Mouse (Mus musculus): Measurements from ENCODE around the gene Get4.
A peak's percentile ranks its signal among the peaks of the same experiment; 100 is the strongest.

The Get4 gene

DNA sequence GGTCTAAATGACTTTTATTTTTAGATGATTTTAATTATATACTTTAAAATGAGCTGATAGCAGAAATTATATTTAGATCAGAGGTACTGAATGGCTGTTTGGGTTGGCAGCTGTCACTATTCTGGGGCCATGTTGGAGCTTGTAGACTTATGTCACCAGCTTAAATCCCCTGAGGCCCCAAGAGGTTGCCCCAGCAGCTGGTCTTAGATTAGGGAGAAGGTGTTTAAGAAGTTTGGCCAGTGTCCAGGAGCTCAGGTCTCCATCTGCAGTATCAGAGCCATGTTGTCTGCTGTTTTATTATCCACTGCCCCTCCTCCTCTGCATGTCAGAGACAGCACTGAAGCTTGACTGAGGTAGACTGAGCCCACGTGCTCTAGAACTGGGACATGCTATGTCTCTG, 8.7 kb upstream of the Get4 start:
- no peak for DNase-seq

DNA sequence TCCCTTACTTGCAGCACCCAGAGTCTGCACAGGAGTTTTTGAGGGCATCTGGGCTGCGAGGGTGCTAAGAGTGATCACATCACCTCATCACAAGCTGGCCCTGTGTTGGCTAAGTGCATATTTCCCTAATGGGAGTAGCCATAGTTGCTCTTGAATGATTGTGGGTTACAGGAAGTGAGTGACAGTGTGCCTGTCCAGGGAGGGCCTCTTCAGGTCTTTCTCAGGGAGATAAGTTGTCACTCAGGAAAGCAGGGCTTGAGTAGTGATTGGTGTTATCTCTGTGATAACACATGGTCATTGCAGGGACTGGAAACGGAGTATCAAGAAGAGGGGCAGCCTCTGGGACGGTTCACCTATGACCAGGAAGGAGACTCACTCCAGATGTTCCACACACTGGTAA, 4.4 kb upstream of the Get4 start:
- DNase-seq = no peak

DNA sequence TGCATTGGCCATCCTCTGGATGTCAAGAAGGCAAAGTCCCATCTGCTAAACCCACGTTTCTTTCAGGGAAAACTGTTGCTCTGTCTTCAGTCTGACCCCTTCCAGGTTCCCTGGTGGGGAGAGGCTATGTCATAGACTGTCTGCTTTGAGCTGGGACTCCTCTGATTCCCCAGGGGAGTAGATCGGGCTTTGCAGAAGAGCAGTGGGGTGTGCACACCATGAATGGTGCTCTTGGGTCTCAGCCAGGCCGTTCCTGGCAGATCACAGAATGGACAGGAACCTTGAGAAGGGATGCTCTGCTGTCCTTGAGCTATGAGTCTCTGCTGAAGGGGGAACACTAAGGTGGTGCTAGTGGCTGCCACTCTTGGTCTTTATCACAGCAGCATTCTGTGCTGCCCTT, 3.3 kb upstream of the Get4 start:
- DNase-seq = no peak

DNA sequence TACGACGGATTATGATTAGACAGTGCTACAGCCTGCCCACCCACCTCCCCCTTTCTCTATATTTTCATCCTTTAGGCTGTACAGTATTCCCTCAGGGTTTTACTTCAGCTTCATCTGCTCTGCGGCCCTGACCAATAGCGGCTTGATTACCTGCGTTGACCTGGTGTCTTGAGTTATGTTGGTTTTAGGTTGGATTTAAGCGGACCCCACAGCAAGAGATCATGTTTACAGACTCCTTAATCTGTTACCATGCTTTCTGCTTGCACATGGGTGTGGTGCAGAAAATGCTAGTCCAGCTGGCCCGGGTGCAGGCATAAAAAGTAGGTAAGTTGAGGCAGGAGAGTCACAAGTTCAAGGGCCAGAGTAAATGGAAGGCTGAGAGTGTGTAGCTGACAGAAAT, 845 bp upstream of the Get4 start:
- DNase-seq = no peak

DNA sequence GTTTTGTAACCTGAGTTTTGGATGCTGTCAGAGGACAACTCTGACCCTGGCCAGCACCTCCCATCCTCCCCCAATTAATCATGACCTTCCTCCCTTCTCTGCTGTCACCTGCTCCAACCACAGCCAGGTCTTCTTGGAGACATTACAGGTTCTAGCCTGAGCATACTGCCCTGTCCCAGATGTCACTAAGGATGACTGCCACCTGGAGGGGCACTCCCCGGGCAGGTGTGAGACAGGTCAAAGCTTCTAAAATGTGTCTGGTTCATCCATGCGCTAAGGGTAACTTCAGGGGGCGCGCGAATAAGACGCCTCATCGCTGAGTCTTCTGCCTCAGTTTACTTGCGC, 416 bp upstream of the Get4 start:
- no peak for DNase-seq

DNA sequence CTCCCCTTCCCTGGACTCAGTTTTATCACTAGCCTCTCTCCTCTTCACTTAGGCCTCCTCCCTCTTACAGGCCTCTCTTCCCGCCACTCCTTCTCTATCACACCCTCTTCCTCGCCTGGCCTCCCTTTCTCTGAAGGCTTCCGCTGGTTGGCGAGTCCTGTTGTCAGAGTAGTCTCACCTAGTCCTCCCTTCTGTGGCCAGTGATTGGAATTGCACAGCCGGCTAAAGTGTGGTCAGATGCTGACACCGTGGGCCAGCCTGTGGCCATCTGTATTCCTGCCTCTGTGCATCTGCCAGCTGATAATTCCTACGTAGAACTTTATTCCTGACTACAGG, 754 bp downstream of the Get4 start:
- no peak for DNase-seq

DNA sequence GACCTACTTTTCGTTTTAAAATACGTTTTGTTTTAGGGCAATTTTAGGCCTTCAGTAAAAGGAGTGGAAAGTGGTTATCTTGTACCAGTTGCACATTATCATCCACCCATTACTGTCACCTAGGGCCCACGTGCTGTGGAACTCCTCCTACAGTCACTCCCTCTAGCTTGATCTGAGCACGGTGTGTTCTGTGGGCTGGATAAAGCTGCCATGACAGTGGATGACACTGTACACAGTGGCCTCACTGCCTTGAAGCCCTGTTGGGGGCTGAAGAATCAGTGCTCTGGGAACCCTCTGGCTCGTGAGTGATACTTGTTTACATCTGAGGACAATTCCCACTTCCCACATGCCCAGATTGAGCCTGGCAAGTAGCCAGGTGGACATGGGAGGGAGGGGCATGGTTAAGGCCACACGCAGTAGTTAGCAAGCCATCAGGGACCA, 1.2 kb downstream of the Get4 start:
- DNase-seq = peak; percentile 63

DNA sequence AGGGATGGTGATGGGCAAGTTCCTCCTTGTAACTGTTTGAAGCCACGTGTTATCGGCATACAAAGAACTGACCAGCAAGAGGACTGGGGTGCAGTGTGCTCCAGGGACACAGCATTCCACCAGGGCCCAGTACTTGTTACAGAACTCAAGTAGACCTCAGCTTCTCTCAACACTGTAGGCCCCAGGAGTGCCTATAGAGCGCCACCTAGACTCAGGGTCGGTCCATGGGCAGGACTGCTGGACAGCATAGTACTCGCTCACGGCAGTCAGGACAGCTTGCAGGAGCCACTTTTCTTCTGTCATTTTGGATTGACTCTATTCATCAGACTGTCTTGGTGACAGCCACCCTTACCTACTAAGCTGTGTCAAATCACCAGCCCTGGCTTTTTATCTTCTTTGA, 2.8 kb downstream of the Get4 start:
- no peak for DNase-seq

DNA sequence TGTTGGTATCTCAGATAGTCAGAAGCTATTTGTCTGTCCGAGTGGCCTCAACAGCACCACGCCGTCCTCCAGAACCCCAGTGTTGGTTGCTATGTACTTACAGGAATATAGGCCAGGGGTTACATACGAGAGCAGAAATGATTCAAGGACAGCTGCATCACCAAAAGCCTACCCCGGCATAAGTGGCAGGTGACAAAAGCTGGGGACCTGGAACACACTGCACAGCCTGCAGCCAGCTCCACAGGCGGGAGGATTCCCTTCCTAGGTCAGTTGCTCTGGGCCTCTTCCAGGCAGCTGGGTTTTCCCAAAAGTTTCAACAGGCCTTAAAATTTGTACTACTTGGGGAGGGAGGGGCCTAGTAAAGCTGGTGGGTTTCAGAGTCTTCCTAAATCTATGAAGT, 3.7 kb downstream of the Get4 start:
- no peak for DNase-seq

DNA sequence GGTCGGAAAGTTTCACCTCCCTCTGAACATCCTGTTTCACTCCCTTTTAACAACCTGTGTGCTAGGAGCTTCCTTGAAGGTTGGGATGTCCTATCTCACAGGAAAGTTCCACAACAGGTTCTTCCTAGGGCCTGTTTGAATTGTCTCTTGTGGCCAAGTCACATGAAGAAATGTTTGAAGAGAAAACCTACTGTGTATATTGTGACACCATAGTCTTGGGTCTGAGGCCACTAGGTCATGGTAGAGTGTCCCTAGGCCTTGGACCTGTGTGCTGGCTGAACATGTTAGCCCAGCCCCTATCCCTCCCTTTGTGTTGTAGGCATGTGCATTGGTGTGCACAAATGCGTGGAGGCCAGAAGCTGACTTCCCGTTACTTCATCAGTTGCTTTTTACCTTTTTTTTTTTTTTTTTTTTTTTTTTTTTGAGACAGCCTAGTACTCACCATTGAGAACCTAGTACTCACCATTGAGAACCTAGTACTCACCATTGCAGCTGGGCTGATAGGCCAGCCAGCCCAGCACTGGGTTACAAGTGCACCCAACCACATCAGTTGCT, 4.2 kb downstream of the Get4 start:
- DNase-seq = no peak

DNA sequence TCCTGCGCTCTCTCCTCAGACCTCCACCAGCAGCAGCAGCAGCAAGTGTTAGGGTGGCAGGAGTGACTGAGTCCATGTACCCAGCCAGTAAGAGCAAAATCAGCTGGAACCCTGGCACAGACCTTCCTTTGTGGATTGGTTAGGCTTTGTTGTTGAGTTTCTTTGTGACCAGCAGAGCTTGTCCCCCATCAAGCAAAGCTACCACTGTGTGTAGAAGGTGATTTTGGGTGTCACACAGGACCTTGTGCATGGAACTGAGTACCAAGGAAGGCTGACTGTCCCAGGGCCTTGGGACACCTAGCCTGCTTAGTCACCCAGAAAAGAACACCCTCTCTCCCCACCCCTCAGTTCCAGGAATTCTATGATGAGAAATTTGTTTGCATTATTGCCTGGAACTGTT, 5.1 kb downstream of the Get4 start:
- DNase-seq = no peak

DNA sequence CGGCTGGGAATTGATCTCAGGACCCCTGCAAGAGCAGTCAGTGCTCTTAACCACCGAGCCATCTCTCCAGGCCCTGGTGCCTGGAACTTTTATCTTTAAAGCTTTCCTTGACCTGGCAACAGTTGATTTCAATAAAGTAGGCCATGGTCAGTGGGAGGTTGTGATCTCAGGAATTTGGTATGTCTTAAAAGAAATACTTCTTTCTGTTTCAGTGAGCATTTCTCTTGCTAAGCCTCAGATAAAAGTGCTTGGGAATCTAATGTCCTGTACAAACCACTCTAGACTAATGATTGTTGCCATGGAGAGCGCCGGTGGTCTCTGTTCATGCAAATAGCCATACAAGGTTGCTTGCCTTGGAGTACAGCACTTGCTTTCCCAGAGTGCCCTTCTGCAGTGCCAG, 5.7 kb downstream of the Get4 start:
- DNase-seq = no peak

DNA sequence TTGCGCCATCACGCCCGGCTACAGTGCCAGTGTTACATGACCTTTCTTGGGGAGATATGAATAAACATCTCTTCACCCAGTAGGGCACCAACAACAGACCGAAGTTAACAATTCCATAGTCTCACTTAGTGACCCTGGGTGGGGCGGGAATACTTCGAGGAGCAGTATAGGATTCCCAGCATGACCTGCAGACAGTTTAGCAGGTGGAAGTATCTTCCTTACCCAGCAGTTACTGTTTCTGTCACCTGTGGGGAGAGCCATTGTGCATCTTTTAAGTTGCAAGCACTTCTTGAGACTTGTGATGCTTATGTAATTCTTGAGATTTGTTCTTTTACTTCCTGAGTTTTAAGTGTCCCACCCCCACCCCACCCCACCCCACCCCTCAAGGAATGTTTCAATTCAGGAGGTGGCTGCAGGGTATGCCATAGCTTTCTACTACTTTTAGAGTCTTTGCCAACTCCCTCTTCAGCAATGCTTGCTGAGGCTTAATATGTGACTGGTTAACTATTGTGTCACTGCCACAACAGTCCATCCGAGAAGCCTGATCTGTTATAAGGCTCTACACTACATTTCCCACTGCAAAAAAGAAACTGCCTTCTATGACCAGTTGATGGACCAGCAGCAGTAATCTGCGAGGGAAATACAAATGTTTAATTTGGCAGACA, 6.4 kb downstream of the Get4 start:
- no peak for DNase-seq

DNA sequence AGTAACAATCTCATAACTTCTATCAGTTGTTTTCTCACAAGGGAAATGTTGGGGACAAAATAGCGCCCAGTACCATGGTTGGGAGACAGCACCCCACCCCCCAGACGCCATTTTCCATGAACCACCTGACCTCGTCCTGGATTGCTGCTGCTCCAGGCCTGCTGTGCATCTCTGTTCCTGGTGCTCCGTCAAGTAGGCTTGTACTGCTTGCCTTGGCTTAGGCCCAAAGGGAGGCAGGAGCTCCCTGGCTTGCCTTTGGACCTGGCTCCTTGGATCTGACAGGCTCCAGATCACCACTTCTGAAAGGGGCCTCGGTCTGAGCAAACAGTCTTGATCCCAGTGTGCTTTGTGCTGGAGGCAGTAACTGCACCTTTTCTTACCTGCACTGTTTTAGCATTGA, 7.7 kb downstream of the Get4 start:
- DNase-seq = peak; percentile 45

DNA sequence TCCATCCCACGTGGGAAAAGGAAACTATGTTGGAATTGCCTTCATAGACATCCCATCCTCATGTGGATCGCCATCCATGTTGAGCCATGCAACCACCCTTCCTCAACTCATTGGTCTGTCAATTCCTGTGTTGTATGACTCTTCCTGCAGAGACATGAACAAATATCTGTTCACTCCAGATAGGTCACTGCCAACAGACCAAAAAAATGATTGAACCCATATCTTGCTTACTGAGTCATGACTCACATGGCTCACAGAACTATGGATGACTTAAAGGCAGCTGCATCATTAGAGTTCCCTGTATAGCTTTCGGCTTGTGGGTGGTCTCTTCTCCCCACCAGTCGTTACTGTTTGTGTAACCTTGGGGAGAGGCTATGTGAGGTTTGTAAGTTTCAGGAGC, 9.3 kb downstream of the Get4 start:
- DNase-seq = no peak

DNA sequence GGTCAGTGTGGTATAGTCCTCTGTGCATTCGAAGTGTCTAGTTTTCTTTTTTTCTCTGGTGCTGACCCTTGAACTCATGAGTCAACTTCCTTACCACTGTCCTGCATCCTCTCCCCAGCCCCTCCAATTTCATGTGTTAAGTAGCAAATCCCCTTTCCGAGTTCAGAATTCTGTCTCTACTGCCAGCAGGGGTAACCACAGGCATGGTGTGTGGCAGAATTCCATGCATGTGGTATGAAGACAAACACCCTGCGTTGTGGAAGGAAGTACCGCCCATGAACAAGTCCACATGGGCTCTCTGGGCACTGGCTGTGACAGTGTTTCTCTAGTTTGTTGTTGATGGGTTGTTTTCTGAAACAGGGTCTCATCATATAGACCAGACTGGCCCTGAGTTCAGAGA, 15.5 kb downstream of the Get4 start:
- DNase-seq = no peak

DNA sequence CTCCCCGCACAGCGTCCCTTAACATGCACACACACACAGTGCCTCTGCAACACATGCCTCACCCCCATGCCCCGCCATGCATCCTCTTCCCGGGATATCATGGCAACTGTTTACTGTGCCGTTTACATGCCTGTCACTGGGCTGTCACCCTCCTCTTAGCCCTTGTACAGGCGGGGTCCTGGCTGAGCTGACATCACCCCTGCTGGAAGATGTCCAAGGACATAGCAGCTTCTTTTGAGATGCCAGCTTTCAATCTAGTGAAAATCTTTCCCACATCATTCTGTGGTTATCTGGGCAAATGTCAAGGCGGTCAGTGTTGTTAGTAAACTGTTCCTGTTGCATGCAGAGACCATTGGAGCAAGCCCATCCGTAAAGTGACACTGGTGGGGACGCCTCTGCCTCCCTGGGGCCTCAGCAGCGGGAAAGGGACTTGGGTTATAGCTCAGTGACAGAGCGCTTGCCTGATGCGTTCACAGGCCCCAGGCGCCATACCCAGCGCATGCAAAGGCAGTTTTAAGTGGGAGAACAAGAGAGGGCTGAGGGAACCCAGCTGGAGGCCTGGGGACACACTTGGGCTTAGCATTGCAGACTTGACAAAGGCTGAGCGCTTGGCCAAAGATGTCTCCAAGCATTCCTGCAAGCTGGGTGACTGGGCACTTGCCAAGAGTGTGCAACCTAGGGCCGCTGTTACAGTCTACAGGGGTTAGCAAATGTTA, 18.8 kb downstream of the Get4 start:
- peak; percentile 72 for DNase-seq

DNA sequence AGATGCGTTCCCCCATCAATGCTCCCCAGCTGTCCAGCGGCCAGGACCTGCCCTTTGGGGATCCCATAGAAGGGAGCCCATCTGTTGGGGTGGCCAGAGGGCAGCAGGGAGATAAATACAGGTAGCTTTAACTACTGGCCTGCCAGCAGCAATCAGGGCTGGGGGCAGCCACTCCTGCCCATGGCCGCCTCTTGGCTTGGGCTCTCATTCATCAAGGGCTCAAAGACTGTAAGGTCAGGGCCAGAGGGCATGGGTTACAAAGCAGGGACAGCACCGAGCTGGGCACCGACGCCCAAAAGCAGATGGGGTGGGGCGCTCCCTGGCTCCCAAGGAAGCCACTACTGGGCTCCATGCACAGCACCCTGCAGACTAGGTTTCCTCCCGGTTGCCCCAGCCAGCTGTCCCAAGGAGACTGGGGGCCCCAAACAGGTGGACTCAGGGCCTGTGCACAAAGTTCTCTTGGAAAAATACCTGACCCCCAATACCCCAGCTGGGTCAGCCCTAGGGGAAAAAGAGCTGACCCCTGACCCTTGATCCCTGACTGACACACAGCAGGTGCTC, 19.9 kb downstream of the Get4 start:
- no peak for DNase-seq

DNA sequence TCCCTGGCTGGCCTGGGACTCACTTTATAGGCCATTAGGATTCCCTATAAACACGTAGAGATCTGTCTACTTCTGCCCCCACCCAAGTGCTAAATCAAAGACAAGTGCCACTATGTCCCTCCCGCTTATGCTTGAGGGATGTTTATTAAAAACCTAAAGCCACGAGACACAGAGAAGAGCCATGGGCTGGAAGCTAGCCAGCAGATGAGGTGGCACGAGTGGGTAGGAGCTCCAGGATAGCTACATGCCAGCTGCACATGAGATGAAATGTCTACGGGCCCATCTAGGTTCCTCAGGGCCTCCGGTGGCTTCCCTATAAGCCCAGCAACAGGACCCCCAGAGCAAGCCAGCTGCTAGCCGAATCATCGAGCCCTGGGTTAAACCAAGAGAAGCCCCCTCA, 25.2 kb downstream of the Get4 start:
- no peak for DNase-seq

DNA sequence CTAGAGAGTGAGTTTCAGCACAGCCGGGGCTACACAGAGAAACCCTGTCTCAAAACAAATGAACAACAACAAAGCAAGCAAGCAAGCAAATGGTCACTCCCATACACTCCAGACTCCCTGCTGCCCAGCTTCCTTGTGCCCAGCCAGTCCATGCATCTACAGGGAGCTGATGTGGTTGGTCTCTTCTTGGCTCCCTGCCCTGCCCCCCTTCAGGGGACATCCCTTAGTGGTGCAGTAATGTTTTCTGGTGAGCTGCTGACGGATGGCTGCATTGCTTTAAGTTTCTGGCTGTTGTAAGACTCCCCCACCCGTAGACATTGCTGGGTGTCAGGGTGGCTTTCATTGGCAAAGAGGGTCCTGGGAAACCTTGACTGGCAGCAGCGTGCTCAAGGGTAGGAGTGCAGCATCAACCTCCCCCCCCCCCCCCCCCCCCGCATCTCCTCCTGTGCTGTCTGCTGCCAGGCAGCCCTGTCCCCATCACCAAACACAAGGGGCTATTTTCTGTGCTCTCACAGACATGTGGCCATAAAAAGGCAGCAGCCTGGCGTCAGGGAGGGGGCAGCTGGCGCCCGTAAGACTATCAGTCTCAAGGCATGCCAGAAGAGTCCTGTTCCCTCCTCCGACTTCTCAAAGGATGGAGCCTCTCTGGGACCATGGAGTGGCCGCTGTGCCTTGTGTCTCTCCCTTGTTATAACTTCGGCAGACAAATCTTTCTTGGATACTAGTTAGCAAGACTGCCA, 29.4 kb downstream of the Get4 start:
- DNase-seq = peak; percentile 42

DNA sequence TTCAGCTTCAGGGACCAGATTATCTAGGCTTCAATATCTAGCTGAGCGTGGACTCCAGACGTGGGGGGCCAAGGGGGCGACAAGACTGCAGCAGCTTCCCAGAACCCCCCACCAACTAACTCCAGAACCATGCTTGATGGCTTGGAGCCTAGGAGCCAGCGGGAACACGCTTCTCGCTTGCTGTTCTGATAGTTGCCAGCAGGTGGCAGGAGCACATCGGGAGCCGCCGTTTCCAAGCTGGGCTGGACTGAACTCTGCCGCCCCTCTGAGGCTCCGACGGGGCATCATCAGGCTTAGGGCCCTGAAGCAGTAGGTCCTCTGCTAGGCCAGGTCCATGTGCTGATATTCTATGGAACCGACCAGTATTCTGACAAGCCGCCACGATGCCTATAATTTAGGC, 30.1 kb downstream of the Get4 start:
- peak; percentile 93 for DNase-seq

DNA sequence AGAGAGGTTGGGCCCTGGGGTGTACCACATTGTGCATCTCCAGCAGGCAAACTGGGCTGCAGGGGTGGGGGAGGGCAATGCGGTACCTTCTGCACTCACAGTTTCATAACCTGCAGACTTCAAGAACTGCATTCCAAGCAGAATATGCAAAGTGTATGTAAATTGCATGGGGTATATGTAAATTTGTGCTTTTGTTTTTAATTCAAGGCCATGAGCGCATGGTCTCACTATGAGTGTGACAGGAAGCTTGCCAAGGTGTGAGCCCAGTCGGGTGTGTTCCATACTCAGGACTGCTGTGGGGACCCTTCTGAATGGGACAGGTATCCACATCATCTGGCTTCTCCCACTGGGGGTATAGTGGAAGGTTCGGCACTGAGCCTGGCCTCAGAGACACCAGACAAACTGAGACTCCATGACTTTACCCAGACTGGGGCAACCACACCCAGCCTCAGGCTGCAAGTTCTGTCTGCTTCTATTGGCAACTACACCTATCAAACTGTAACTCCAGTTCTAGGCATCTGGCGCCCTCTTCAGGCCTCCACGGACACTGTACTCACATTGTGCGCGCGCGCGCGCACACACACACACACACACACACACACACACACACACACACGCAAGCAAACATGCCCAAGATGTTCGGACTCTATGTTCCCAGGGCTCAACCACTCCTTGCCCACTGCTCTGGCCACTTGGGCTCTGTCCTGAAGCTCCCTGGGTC, 31.5 kb downstream of the Get4 start:
- DNase-seq = no peak

DNA sequence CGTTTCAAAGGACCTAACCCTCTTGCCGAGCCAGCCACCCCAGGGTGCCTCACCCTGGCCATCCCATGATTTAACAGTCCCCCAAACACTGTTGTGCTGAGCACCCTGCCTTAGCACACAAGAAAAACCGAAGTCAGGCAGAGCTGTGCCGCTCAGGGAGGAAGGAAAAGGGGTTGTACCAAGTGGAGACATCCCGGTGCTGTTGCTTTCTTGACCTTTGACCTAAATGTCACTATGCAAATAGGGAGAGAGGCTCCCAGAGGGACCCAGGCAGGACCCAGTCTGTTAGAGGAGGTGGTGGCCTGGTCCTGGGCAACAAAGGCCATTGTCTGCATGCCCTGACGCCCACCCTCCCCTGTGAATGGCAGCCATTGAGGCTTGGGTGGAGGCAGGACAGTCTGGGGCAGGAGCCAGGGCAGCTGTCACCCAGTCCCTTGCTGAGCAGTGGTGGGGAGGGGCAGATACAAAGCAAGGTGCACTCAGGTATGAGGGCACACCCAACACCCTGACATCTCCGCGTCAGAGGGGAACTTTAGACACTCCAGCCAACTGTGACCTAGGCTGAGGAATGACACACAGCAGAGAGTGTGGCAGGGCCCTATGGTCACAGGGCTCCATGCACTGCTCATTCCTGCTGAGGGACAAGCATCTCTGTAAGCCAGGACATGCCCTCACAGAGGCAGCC, 33.4 kb downstream of the Get4 start:
- no peak for DNase-seq

Measured in lung, postnatal 14 days (tissue).